Mouse (Mus musculus) stomach, embryonic 15.5 days (tissue): ENCODE results near the gene Ltc4s. TPM values are rescaled to one million over a fixed set of nuclear protein-coding genes. Genes with fewer than 3 reads are reported as not detected.

Experiments
- ATAC-seq: fragments of 200-750 bp; cut with Nextera tagmentation; 2 replicates; pipeline ENCODE4 v1.8.0; 2017; ENCODE audit warnings: low read depth, moderate number of reproducible peaks, moderate TSS enrichment; ENCODE audit not compliant: insufficient read depth, low FRiP score
- H3K27ac ChIP-seq: fragments of 300-500 bp; sonication (generic); 2 replicates; pipeline ENCODE4 v1.5.1; 2015; ENCODE audit warnings: mild to moderate bottlenecking, inconsistent platforms
- H3K27me3 ChIP-seq: fragments of 300-500 bp; sonication (generic); replicated peaks from 2 replicates; pipeline ENCODE4 v1.6.1; 2015; ENCODE audit warnings: inconsistent platforms
- H3K36me3 ChIP-seq: fragments of 300-500 bp; sonication (generic); 2 replicates; pipeline ENCODE4 v1.6.1; 2015; ENCODE audit warnings: inconsistent platforms
- H3K4me1 ChIP-seq: fragments of 300-500 bp; sonication (generic); 2 replicates; pipeline ENCODE4 v1.6.1; 2015; ENCODE audit warnings: inconsistent platforms
- H3K4me2 ChIP-seq: fragments of 300-500 bp; sonication (generic); 2 replicates; pipeline ENCODE4 v1.6.1; 2015; ENCODE audit warnings: mild to moderate bottlenecking, inconsistent platforms
- H3K4me3 ChIP-seq: fragments of 300-500 bp; sonication (generic); replicated peaks from 2 replicates; pipeline ENCODE4 v1.5.1; 2015; ENCODE audit warnings: inconsistent platforms
- H3K9ac ChIP-seq: fragments of 300-500 bp; sonication (generic); 2 replicates; pipeline ENCODE4 v1.6.1; 2015; ENCODE audit warnings: inconsistent platforms
- H3K9me3 ChIP-seq: fragments of 300-500 bp; sonication (generic); 2 replicates; pipeline ENCODE4 v1.6.1; 2016; ENCODE audit warnings: inconsistent platforms
- WGBS: fragments of 180-500 bp; shearing (Covaris S2); methylation state at CpG from one replicate; pipeline ENCODE4 v1.1.7; 2015; 5-methylcytosine and 5-hydroxymethylcytosine counted together
- polyA plus RNA-seq: library from polyadenylated mRNA; unstranded; fragments of >200 nt; fragmentation: Nextera tagmentation; extraction: Ambion mirVana; gene quantifications from 2 replicates; pipeline ENCODE4 v1.2.1, GENCODE M21; 2015

The Ltc4s gene
- polyA plus RNA-seq, 1 experiment from 2014 or later = 4.5 TPM

- ATAC-seq = no peak
- no peak overlapping the region for H3K9ac ChIP-seq
- no peaks in the 10 kb centered on the region for H3K27me3 ChIP-seq
- no peaks in the 10 kb centered on the region for H3K9me3 ChIP-seq
- no peaks in the 10 kb centered on the region for H3K4me1 ChIP-seq
- no peaks in the 10 kb centered on the region for H3K36me3 ChIP-seq
- H3K4me2 ChIP-seq = no peak overlapping the region
- no peak overlapping the region for H3K27ac ChIP-seq
- H3K4me3 ChIP-seq = no peak overlapping the region
- WGBS = 74% methylated on average over 5 of the region's 5 CpGs
These were observed 6.9 kb upstream of the Ltc4s start for GRCm38 (mm10) chr11:50245269-50245668.

- no peak for ATAC-seq
- H3K4me2 ChIP-seq = no peak overlapping the region
- WGBS = 80% methylated on average over 6 of the region's 6 CpGs
- H3K27ac ChIP-seq = no peak overlapping the region
- no peaks in the 10 kb centered on the region for H3K4me1 ChIP-seq
- no peak overlapping the region for H3K9ac ChIP-seq
- no peaks in the 10 kb centered on the region for H3K36me3 ChIP-seq
- H3K27me3 ChIP-seq = no peaks in the 10 kb centered on the region
- no peak overlapping the region for H3K4me3 ChIP-seq
- H3K9me3 ChIP-seq = no peaks in the 10 kb centered on the region
These were observed 5.5 kb upstream of the Ltc4s start for GRCm38 (mm10) chr11:50243926-50244325.

- no peak overlapping the region for H3K4me2 ChIP-seq
- no peaks in the 10 kb centered on the region for H3K9me3 ChIP-seq
- H3K9ac ChIP-seq = no peak overlapping the region
- H3K36me3 ChIP-seq = no peaks in the 10 kb centered on the region
- H3K4me1 ChIP-seq = peaks cover 13% of the 10 kb centered on the region
- ATAC-seq = no peak
- H3K27me3 ChIP-seq = peaks cover 16% of the 10 kb centered on the region; the same call in 1 of the 2 replicates
- H3K4me3 ChIP-seq = no peak overlapping the region
- H3K27ac ChIP-seq = no peak overlapping the region
- 87% methylated on average over 7 of the region's 7 CpGs for WGBS
These were observed 2.0 kb upstream of the Ltc4s start for GRCm38 (mm10) chr11:50240235-50240911.

- H3K27ac ChIP-seq = no peak overlapping the region
- H3K36me3 ChIP-seq = peaks cover 7% of the 10 kb centered on the region
- WGBS = 90% methylated on average over 9 of the region's 9 CpGs
- peaks cover 16% of the 10 kb centered on the region; the same call in 1 of the 2 replicates for H3K27me3 ChIP-seq
- 0 out of 2 replicates have a peak overlapping the region, but pooled peaks have one; percentile 92 for H3K4me2 ChIP-seq
- H3K4me1 ChIP-seq = peaks cover 13% of the 10 kb centered on the region
- no peak overlapping the region for H3K9ac ChIP-seq
- H3K4me3 ChIP-seq = no peak overlapping the region
- H3K9me3 ChIP-seq = no peaks in the 10 kb centered on the region
- no peak for ATAC-seq
These were observed 690 bp upstream of the Ltc4s start for GRCm38 (mm10) chr11:50238821-50239791.

GRCm38 (mm10) chr11:50236937-50237835, 1.2 kb downstream of the Ltc4s start:
- H3K4me1 ChIP-seq = peaks cover 13% of the 10 kb centered on the region
- H3K36me3 ChIP-seq = peaks cover 25% of the 10 kb centered on the region
- H3K4me2 ChIP-seq = peak overlapping the region; percentile 92
- H3K27ac ChIP-seq = no peak overlapping the region; the same call in 1 of the 2 replicates
- 2% methylated on average over 66 of the region's 66 CpGs for WGBS
- H3K9me3 ChIP-seq = no peaks in the 10 kb centered on the region
- peak overlapping the region; percentile 52 for H3K4me3 ChIP-seq
- H3K27me3 ChIP-seq = peaks cover 16% of the 10 kb centered on the region; the same call in 1 of the 2 replicates
- ATAC-seq = peak; percentile 17
- H3K9ac ChIP-seq = 0 out of 2 replicates have a peak overlapping the region, but pooled peaks have one; percentile 8

- Histone ChIP-seq H3K27me3 (peaks cover 16% of the 10 kb centered on the region; the same call in 1 of the 2 replicates), H3K4me1 (peaks cover 13% of the 10 kb centered on the region), H3K9me3 (no peaks in the 10 kb centered on the region), H3K9ac (0 out of 2 replicates have a peak overlapping the region, but pooled peaks have one; percentile 8), H3K36me3 (peaks cover 25% of the 10 kb centered on the region), H3K4me2 (peak overlapping the region; percentile 92), H3K27ac (peak overlapping the region; percentile 5), H3K4me3 (peak overlapping the region; percentile 52)
- under 1% methylated on average over 26 of the region's 27 CpGs for WGBS
- ATAC-seq = peak; percentile 93
These were observed 1.9 kb downstream of the Ltc4s start for GRCm38 (mm10) chr11:50236540-50236936.

GRCm38 (mm10) chr11:50234606-50235005, 3.8 kb downstream of the Ltc4s start:
- no peak for ATAC-seq

GRCm38 (mm10) chr11:50233993-50234392, 4.4 kb downstream of the Ltc4s start:
- H3K4me2 ChIP-seq = no peak overlapping the region
- peaks cover 16% of the 10 kb centered on the region; the same call in 1 of the 2 replicates for H3K27me3 ChIP-seq
- ATAC-seq = no peak
- 83% methylated on average over 11 of the region's 11 CpGs for WGBS
- H3K27ac ChIP-seq = no peak overlapping the region
- no peak overlapping the region for H3K4me3 ChIP-seq
- H3K36me3 ChIP-seq = peaks cover 25% of the 10 kb centered on the region
- H3K9ac ChIP-seq = no peak overlapping the region
- H3K4me1 ChIP-seq = peaks cover 31% of the 10 kb centered on the region
- no peaks in the 10 kb centered on the region for H3K9me3 ChIP-seq

More at GRCm38 (mm10) chr11:50234606-50235005, 3.8 kb downstream of the Ltc4s start:
- H3K4me3 ChIP-seq = no peak overlapping the region
- no peak overlapping the region for H3K4me2 ChIP-seq
- H3K27ac ChIP-seq = no peak overlapping the region
- H3K9ac ChIP-seq = no peak overlapping the region
- H3K36me3 ChIP-seq = peaks cover 25% of the 10 kb centered on the region
- peaks cover 27% of the 10 kb centered on the region for H3K4me1 ChIP-seq
- no peaks in the 10 kb centered on the region for H3K9me3 ChIP-seq
- WGBS = 96% methylated on average over 23 of the region's 25 CpGs
- H3K27me3 ChIP-seq = peaks cover 16% of the 10 kb centered on the region; the same call in 1 of the 2 replicates

- Histone ChIP-seq H3K4me1 (peaks cover 38% of the 10 kb centered on the region), H3K9me3 (no peaks in the 10 kb centered on the region), H3K36me3 (peaks cover 25% of the 10 kb centered on the region), H3K9ac (no peak overlapping the region), H3K4me3 (no peak overlapping the region), H3K27ac (no peak overlapping the region), H3K27me3 (peaks cover 10% of the 10 kb centered on the region; the same call in 1 of the 2 replicates), H3K4me2 (no peak overlapping the region)
- no peak for ATAC-seq
- WGBS = 95% methylated on average over 13 of the region's 13 CpGs
These were observed 5.4 kb downstream of the Ltc4s start for GRCm38 (mm10) chr11:50233022-50233421.

GRCm38 (mm10) chr11:50231411-50231810, 7.0 kb downstream of the Ltc4s start:
- Histone ChIP-seq H3K4me3 (peak overlapping the region; percentile 23; the same call in 1 of the 2 replicates), H3K9ac (no peak overlapping the region), H3K4me1 (peaks cover 37% of the 10 kb centered on the region), H3K36me3 (peaks cover 25% of the 10 kb centered on the region), H3K27me3 (no peaks in the 10 kb centered on the region), H3K4me2 (peak overlapping the region; percentile 49; the same call in 1 of the 2 replicates), H3K27ac (no peak overlapping the region), H3K9me3 (no peaks in the 10 kb centered on the region)
- WGBS = 22% methylated on average over 8 of the region's 8 CpGs
- 0 out of 2 replicates have a peak, but pooled peaks have one; percentile 23 for ATAC-seq
